Mouse (Mus musculus) spleen, adult 2 months (tissue): Measurements from ENCODE around the gene Foxi2.

ENCODE experiments used
- CTCF ChIP-seq: fragments of 200-500 bp; IDR thresholded peaks from 2 replicates; pipeline ENCODE4 v1.5.1; 2011; ENCODE audit warnings: mild to moderate bottlenecking, inconsistent platforms; ENCODE audit not compliant: insufficient read depth, insufficient read length, insufficient replicate concordance; ENCODE audit errors: extremely low read depth
- POLR2A ChIP-seq: fragments of 200-500 bp; IDR thresholded peaks from 2 replicates; pipeline ENCODE4 v1.6.1; 2011; ENCODE audit warnings: low read depth, low read length, inconsistent platforms

GRCm38 (mm10) chr7:135364606-135365005 lies 45.5 kb upstream of the Foxi2 start:
- TF ChIP-seq CTCF: no peak
- no peak for TF ChIP-seq POLR2A
